Mouse (Mus musculus) thymus, adult 2 months (tissue): Measurements from ENCODE around the gene Pla1a.
"Not testable (repeated sequence)": the region's sequence is repeated elsewhere in the genome, so short reads cannot be mapped to it uniquely, and the experiment has no call there.

Experiments used
- CTCF ChIP-seq: fragments of 200-500 bp; IDR thresholded peaks from 2 replicates; pipeline ENCODE4 v1.5.1; 2012; ENCODE audit warnings: mild to moderate bottlenecking, control low read depth, low read length, moderate library complexity, borderline replicate concordance; ENCODE audit not compliant: control insufficient read depth, poor library complexity, insufficient read depth; ENCODE audit errors: extremely low read depth
- POLR2A ChIP-seq: fragments of 200-500 bp; IDR thresholded peaks from 2 replicates; pipeline ENCODE4 v1.6.1; 2012; ENCODE audit warnings: mild to moderate bottlenecking, low read length, control low read depth, moderate library complexity; ENCODE audit not compliant: control insufficient read depth, poor library complexity, insufficient read depth; ENCODE audit errors: extremely low read depth

GRCm38 (mm10) chr16:38446141-38446540, 13.2 kb upstream of the Pla1a start:
- not testable (repeated sequence) for TF ChIP-seq POLR2A, CTCF
